Mouse (Mus musculus) c-Kit-negative CD71-positive TER-119-positive erythroid progenitor cells, embryonic 14.5 days (primary cell): ENCODE data around the gene Gpr157.

Experiments used
- DNase-seq: peaks from one replicate; pipeline ENCODE4 v3.0.0-alpha.2; 2013; ENCODE audit warnings: low read depth, low spot score

The Gpr157 gene

GRCm38 (mm10) chr4:150146286-150146685, 59.1 kb downstream of the Gpr157 start:
- DNase-seq: no peak

- no peak for DNase-seq
Measured at GRCm38 (mm10) chr4:150151045-150151444, 63.9 kb downstream of the Gpr157 start.

GRCm38 (mm10) chr4:150152483-150152882, 65.3 kb downstream of the Gpr157 start:
- DNase-seq: no peak

GRCm38 (mm10) chr4:150155301-150155700, 68.1 kb downstream of the Gpr157 start:
- DNase-seq: no peak
